Mouse (Mus musculus) midbrain, embryonic 10.5 days (tissue): Measurements from ENCODE around the gene Krtap29-1. TPM values are rescaled to one million over a fixed set of nuclear protein-coding genes. Genes with fewer than 3 reads are reported as not detected.
A peak's percentile ranks its signal among the peaks of the same experiment; 100 is the strongest.

Source experiments
- DNase-seq: peaks from one replicate; pipeline ENCODE4 v3.0.0-alpha.2; 2017; ENCODE audit warnings: low spot score
- H3K27ac ChIP-seq: fragments of 300-500 bp; sonication (generic); replicated peaks from 2 replicates; pipeline ENCODE4 v1.5.1; 2016; ENCODE audit warnings: mild to moderate bottlenecking
- H3K27me3 ChIP-seq: fragments of 300-500 bp; sonication (generic); 2 replicates; pipeline ENCODE4 v1.6.1; 2016; ENCODE audit warnings: low read depth, mild to moderate bottlenecking; ENCODE audit not compliant: poor library complexity, severe bottlenecking
- H3K36me3 ChIP-seq: fragments of 300-500 bp; sonication (generic); 2 replicates; pipeline ENCODE4 v1.6.1; 2016; ENCODE audit warnings: mild to moderate bottlenecking, moderate library complexity
- H3K4me1 ChIP-seq: fragments of 300-500 bp; sonication (generic); 2 replicates; pipeline ENCODE4 v1.6.1; 2016
- H3K4me3 ChIP-seq: fragments of 300-500 bp; sonication (generic); 2 replicates; pipeline ENCODE4 v1.5.1; 2016; ENCODE audit warnings: mild to moderate bottlenecking, moderate library complexity
- H3K9me3 ChIP-seq: fragments of 300-500 bp; sonication (generic); replicated peaks from 2 replicates; pipeline ENCODE4 v1.6.1; 2016; ENCODE audit warnings: mild to moderate bottlenecking
- whole genome bisulfite sequencing: fragments of 180-500 bp; shearing (Covaris S2); methylation state at CpG from one replicate; pipeline ENCODE4 v1.1.7; 2016; 5-methylcytosine and 5-hydroxymethylcytosine counted together
- polyA plus RNA-seq: library from polyadenylated mRNA; unstranded; fragments of >200 nt; fragmentation: Nextera tagmentation; extraction: Ambion mirVana; gene quantifications from 2 replicates; pipeline ENCODE4 v1.2.1, GENCODE M21; 2016

The Krtap29-1 gene
- polyA plus RNA-seq: not detected in 2 replicates

- Histone ChIP-seq H3K36me3 (no peaks in the 10 kb centered on the region), H3K4me3 (no peak within 1 kb of the TSS), H3K9me3 (peaks cover 3% of the 10 kb centered on the region; the same call in 1 of the 2 replicates), H3K27ac (no peak within 1 kb of the TSS), H3K27me3 (no peaks in the 10 kb centered on the region), H3K4me1 (no peaks in the 10 kb centered on the region)
- no peak for DNase-seq
- 77% methylated on average over 5 of the region's 5 CpGs for WGBS
These were observed at the start of gene Krtap29-1 for GRCm38 (mm10) chr11:99978953-99979352. Krtap29-1 (minus strand) TSS chr11:99979053.

- Histone ChIP-seq H3K27ac (no peak overlapping the region), H3K4me3 (no peak overlapping the region), H3K36me3 (no peaks in the 10 kb centered on the region), H3K9me3 (no peaks in the 10 kb centered on the region), H3K4me1 (peaks cover 3% of the 10 kb centered on the region; the same call in 1 of the 2 replicates), H3K27me3 (no peaks in the 10 kb centered on the region)
- 85% methylated on average over 5 of the region's 5 CpGs for WGBS
- DNase-seq: no peak
These were observed 42.6 kb upstream of the Krtap29-1 start for GRCm38 (mm10) chr11:100021438-100021837.

- no peak overlapping the region for H3K4me3 ChIP-seq
- H3K4me1 ChIP-seq: no peaks in the 10 kb centered on the region
- H3K27me3 ChIP-seq: no peaks in the 10 kb centered on the region
- H3K27ac ChIP-seq: no peak overlapping the region
- DNase-seq: no peak
- no peaks in the 10 kb centered on the region for H3K9me3 ChIP-seq
- no peaks in the 10 kb centered on the region for H3K36me3 ChIP-seq
- WGBS: 87% methylated on average over 1 of the region's 1 CpGs
These were observed 40.6 kb upstream of the Krtap29-1 start for GRCm38 (mm10) chr11:100019466-100019865.

- DNase-seq: no peak
- H3K27ac ChIP-seq: no peak within 1 kb of the TSS
- H3K9me3 ChIP-seq: no peaks in the 10 kb centered on the region
- WGBS: 90% methylated on average over 4 of the region's 4 CpGs
- no peak within 1 kb of the TSS for H3K4me3 ChIP-seq
- H3K27me3 ChIP-seq: no peaks in the 10 kb centered on the region
- H3K36me3 ChIP-seq: no peaks in the 10 kb centered on the region
- H3K4me1 ChIP-seq: no peaks in the 10 kb centered on the region
These were observed 37.3 kb upstream of the Krtap29-1 start, which contains the start of gene Krt33a for GRCm38 (mm10) chr11:100016112-100016511. Krt33a (minus strand) TSS chr11:100016212.

- 80% methylated on average over 4 of the region's 4 CpGs for WGBS
- H3K4me1 ChIP-seq: no peaks in the 10 kb centered on the region
- H3K27me3 ChIP-seq: no peaks in the 10 kb centered on the region
- no peak overlapping the region for H3K4me3 ChIP-seq
- H3K9me3 ChIP-seq: no peaks in the 10 kb centered on the region
- H3K36me3 ChIP-seq: no peaks in the 10 kb centered on the region
- H3K27ac ChIP-seq: no peak overlapping the region
- DNase-seq: no peak
These were observed 34.9 kb upstream of the Krtap29-1 start for GRCm38 (mm10) chr11:100013691-100014171.

GRCm38 (mm10) chr11:100010682-100011081 lies 31.8 kb upstream of the Krtap29-1 start:
- no peak overlapping the region for H3K27ac ChIP-seq
- no peak for DNase-seq
- no peaks in the 10 kb centered on the region for H3K9me3 ChIP-seq
- no peaks in the 10 kb centered on the region for H3K4me1 ChIP-seq
- no peaks in the 10 kb centered on the region for H3K27me3 ChIP-seq
- no peaks in the 10 kb centered on the region for H3K36me3 ChIP-seq
- WGBS: 82% methylated on average over 5 of the region's 5 CpGs
- no peak overlapping the region for H3K4me3 ChIP-seq

GRCm38 (mm10) chr11:100008336-100008735 lies 29.5 kb upstream of the Krtap29-1 start:
- Histone ChIP-seq H3K9me3 (no peaks in the 10 kb centered on the region), H3K36me3 (no peaks in the 10 kb centered on the region), H3K4me1 (no peaks in the 10 kb centered on the region), H3K4me3 (no peak overlapping the region), H3K27me3 (no peaks in the 10 kb centered on the region), H3K27ac (no peak overlapping the region)
- DNase-seq: no peak
- WGBS: 91% methylated on average over 5 of the region's 5 CpGs

GRCm38 (mm10) chr11:100006624-100007023 lies 27.8 kb upstream of the Krtap29-1 start:
- no peaks in the 10 kb centered on the region for H3K9me3 ChIP-seq
- H3K4me3 ChIP-seq: no peak overlapping the region
- 57% methylated on average over 3 of the region's 3 CpGs for WGBS
- H3K36me3 ChIP-seq: no peaks in the 10 kb centered on the region
- H3K27ac ChIP-seq: no peak overlapping the region
- no peaks in the 10 kb centered on the region for H3K4me1 ChIP-seq
- DNase-seq: no peak
- no peaks in the 10 kb centered on the region for H3K27me3 ChIP-seq

GRCm38 (mm10) chr11:100005905-100006304 lies 27.1 kb upstream of the Krtap29-1 start:
- Histone ChIP-seq H3K27me3 (no peaks in the 10 kb centered on the region), H3K9me3 (no peaks in the 10 kb centered on the region), H3K4me3 (no peak overlapping the region), H3K36me3 (no peaks in the 10 kb centered on the region), H3K27ac (no peak overlapping the region), H3K4me1 (no peaks in the 10 kb centered on the region)
- WGBS: 92% methylated on average over 8 of the region's 8 CpGs
- DNase-seq: no peak

GRCm38 (mm10) chr11:100004846-100005245 lies 26.0 kb upstream of the Krtap29-1 start:
- peak; percentile 30 for DNase-seq
- no peak overlapping the region for H3K27ac ChIP-seq

GRCm38 (mm10) chr11:99999091-99999490 lies 20.2 kb upstream of the Krtap29-1 start:
- Histone ChIP-seq H3K4me3 (no peak overlapping the region), H3K27ac (no peak overlapping the region), H3K36me3 (no peaks in the 10 kb centered on the region), H3K9me3 (no peaks in the 10 kb centered on the region), H3K4me1 (no peaks in the 10 kb centered on the region), H3K27me3 (peaks cover 9% of the 10 kb centered on the region)
- no peak for DNase-seq
- 92% methylated on average over 7 of the region's 7 CpGs for WGBS

More at GRCm38 (mm10) chr11:100004846-100005245, 26.0 kb upstream of the Krtap29-1 start:
- Histone ChIP-seq H3K9me3 (no peaks in the 10 kb centered on the region), H3K4me3 (no peak overlapping the region), H3K36me3 (no peaks in the 10 kb centered on the region), H3K27me3 (no peaks in the 10 kb centered on the region), H3K4me1 (no peaks in the 10 kb centered on the region)
- 33% methylated on average over 6 of the region's 6 CpGs for WGBS

- Histone ChIP-seq H3K27ac (no peak overlapping the region), H3K4me3 (no peak overlapping the region), H3K4me1 (peaks cover 7% of the 10 kb centered on the region), H3K9me3 (no peaks in the 10 kb centered on the region), H3K27me3 (peaks cover 25% of the 10 kb centered on the region), H3K36me3 (no peaks in the 10 kb centered on the region)
- DNase-seq: no peak
- WGBS: 74% methylated on average over 4 of the region's 4 CpGs
These were observed 15.5 kb upstream of the Krtap29-1 start for GRCm38 (mm10) chr11:99994384-99994661.

- Histone ChIP-seq H3K4me3 (peak within 1 kb of the TSS; percentile 40), H3K36me3 (no peaks in the 10 kb centered on the region), H3K27ac (peak within 1 kb of the TSS; percentile 63), H3K4me1 (peaks cover 7% of the 10 kb centered on the region), H3K9me3 (no peaks in the 10 kb centered on the region), H3K27me3 (peaks cover 25% of the 10 kb centered on the region)
- DNase-seq: no peak
- 33% methylated on average over 26 of the region's 26 CpGs for WGBS
These were observed 14.9 kb upstream of the Krtap29-1 start, which contains the start of gene Krtap17-1 for GRCm38 (mm10) chr11:99993620-99994383. Krtap17-1 (minus strand) TSS chr11:99993994.
